Mouse (Mus musculus) T-helper 17 cell (primary cell): ENCODE measurements around the gene Mrpl24.
"Not testable (repeated sequence)": the region's sequence is repeated elsewhere in the genome, so short reads cannot be mapped to it uniquely, and the experiment has no call there.

Experiments used
- in situ Hi-C, 2 experiments: fragments of 300-600 bp; cut with MboI, MseI; formaldehyde crosslinking; loops; 1 replicate in 1 of 2; 2 replicates in 1 of 2; pipeline ENCODE4 v1.15.1; 2025; ENCODE audit warnings: high pct_unique_total_duplicates in 2 of 2

Gene Mrpl24

DNA sequence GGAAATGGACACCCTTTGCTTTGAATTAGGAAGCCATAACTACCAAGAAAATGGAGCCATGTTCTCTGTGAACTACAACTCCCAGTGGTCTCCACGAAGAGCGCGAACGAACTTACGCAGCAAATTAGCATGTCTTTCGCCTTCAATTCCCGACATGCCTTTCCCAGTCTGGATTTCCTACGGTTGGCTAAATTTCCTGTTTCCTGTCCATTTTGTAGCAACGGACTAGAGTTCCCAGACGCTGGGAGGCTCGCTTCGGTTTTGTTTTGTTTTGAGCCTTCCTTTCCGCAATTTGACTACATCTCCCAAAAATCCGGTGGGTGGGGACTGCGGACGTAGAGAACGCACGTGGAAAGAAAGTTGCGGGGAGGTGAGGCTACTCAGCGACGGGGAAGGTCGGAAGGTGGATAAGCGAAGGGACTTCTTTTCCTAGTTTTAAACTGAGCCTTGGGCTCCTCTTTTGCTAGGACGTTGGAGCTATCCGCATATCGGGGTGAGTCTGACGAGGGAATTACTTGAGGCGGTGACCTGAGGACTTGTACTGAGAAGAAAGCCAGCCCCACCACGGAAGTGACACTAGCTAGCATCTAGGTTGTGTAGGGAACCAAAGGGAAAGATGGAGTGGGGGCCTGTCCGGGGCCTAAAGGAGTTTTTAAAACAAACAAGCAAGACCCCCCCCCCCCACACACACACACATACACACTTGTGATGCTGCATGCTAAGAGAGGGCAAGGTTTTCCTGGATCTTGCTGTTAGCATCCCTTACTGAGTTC, at the start of gene Mrpl24:
Gene Mrpl24, plus strand, starts transcription at position 171 of the 773 bp plus-strand sequence.
- in situ Hi-C loops = no loop called here

GRCm38 (mm10) chr3:87877730-87878129, 41.6 kb upstream of the Mrpl24 start:
- in situ Hi-C loops = no loop called here

- in situ Hi-C loops = no loop called here
Measured at GRCm38 (mm10) chr3:87884291-87884690, 35.0 kb upstream of the Mrpl24 start.

- in situ Hi-C loops = no loop called here
Measured at GRCm38 (mm10) chr3:87884708-87885251, 34.5 kb upstream of the Mrpl24 start.

DNA sequence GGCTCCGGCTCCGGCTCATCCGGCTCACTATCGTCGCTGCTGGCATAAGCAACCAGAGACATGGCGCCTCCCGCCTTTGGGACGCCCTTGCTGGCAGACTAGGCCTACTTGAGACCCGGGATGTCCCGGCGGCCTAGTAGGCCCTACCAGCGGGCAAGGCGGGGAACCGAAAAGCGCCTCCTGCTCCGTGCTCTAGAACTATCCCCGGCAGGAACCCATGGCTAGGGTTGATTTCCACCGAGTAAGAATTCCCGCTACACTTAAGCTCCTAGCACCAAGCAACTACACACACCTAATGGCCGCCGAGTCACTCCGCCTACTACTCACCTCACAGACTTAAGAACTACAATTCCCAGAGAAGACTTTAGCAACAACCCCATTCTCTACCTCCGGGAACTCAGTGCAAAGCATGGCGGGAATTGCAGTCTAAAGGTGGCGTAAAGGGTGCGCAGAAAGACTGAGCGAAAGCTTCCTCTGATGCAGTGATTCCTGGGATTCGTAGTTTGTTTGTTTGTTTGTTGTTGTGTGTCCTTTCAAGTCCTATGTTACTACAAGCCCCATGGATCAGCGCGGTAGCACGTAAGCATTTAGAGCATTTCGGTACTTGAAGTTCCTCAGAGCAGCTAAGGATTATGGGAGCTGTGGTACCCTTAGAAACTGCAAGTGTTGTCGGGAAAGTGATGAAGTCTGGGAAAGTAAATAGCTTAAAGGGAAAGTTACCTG, 33.9 kb upstream of the Mrpl24 start, which contains the start of gene Prcc:
Gene Prcc, minus strand, starts transcription at position 328 of the 723 bp plus-strand sequence.
- in situ Hi-C loops = no loop called here

DNA sequence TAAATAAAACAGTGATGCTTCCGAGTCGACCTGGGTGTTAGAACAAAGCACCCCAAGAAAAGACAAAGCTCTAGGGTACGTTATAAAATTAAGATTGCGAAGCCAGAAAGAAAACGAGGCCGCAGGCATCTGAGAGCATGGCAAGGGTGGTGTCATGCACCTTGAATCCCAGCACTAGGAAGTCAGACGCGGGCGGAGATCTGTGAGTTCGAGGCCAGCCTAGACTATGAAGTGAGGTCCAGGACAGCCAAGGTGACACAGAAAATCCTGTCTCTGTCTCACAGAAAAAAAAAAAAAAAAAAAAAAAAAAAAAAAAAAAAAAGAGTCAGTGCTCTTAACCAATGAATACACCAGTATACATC, 33.3 kb upstream of the Mrpl24 start:
- in situ Hi-C loops = no loop called here

DNA sequence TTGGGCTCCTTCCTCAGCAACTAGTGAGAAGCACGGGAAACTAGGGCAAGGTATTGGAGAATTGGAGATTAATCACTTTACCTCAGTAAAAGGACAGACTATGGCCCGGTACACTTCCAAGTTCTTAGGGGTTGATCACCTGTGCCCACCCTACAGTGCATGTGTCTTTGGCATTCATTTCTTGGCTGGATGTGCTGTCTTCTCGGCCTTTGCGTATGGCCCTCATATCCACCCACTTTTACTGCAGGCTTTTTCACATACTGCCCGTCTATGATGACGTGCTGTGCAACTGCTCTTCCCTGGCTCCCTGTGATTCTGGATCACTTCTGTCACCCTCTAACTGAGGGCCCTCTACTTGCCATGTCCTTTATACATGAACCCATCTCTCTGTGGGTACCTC, 32.9 kb upstream of the Mrpl24 start:
- in situ Hi-C loops = no loop called here

- in situ Hi-C loops = not testable (repeated sequence)
Measured at GRCm38 (mm10) chr3:87887400-87887799, 31.9 kb upstream of the Mrpl24 start.

DNA sequence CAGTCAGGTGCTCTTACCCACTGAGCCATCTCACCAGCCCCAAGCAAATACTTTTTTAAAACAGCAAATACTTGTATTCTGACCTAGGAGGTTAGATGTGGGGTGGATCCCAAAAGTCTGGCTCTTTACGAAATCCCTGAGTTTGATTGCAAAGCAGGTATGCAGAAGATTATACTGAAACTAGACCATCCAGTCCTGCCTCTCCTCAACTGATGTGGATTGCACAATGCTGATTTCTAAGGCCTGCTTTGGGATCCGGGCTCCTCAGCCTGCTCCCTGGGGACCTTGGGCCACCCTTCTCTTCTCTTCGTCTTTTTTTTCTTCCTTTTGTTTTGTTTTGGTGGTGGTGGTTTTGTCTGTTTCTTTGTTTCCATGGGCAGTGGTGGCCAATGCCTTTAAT, 27.8 kb upstream of the Mrpl24 start:
- in situ Hi-C loops = loop anchor here in 1 of 2 experiments (5.0 kb wide), 1 partner anchor 36 kb away; no protein-coding TSS in a partner anchor

GRCm38 (mm10) chr3:87893367-87893905, 25.9 kb upstream of the Mrpl24 start:
- in situ Hi-C loops = loop anchor here in 1 of 2 experiments (5.0 kb wide), 1 partner anchor 34 kb away; no protein-coding TSS in a partner anchor

DNA sequence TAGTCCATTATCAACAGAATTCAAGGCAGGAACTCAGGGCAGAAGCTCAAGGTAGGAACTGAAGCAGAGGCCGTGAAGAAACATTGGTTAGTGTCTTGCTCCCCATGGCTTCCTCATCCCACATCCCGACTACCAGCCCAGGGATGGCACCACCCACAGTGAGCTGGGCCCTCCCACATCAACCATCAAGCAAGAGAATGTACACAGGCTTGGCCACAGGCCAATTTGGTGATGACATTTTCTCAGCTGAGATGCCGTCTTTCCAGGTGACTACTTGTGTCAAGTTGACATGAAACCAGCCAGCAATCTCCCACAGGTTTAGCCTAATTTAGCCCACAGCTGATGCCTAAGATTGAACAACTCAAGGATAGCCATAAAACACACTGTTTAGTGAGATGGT, 20.0 kb upstream of the Mrpl24 start:
- in situ Hi-C loops = no loop called here

DNA sequence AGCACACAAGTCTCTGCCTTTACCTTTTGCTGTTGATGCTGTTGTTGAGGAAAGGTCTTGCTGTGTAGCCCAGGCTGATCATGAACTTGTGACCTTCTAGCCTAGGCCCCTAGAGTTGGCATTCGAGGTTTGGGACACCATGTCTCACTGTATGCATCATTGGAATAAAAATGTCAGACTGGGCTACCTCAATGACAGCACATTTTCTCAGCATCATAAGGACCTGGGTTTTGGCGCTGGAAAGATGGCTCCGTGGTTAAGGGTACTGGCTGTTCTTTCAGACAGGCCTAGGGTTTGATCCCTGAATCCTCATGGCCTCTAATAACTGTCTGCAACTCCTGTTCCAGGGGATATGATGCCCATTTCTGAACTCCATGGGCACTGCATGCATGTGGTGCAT, 19.5 kb upstream of the Mrpl24 start:
- in situ Hi-C loops = no loop called here

DNA sequence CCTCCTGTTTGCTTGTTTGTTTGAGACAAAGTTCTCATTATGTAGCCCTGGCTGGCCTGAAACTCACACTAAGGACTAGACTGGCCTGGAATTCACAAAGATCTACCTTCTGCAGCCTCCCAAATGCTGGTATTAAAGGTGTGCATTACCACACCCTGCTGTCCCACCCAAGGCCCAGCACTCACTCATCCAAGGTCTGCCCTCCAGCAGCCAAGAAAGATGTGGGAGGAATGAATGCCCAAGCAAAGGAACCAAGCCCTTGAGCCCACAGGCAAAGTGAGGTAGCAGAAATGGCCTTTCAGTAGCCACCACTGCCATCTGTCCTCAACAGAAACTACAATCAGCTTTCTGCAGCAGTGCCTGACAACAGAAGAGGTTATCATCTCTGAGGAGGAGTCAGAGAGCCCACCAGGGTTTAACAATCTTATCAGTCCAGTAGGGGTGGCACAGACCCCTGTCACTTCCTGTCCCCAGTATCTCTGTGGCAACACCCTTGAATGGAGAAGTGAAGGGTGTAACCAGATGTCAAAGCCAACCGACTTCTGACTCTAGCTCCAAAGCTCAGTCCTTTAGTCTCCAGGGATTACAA, 18.2 kb upstream of the Mrpl24 start:
- in situ Hi-C loops = no loop called here

DNA sequence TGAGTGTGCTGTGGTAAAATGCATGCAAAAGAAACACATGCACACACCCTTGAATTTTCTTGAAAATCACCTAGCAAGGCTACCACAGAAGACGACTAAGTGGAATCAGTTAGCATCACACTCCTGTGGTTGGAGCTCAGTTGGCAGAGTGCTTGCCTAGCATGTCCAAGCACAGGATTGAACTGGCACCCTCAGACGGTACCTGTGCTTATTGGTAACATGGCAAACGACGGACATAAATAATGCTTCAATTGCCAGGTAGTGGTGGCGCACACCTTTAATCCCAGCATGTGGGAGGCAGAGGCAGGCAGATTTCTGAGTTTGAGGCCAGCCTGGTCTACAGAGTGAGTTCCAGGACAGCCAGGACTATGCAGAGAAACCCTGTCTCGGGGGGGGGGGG, 17.3 kb upstream of the Mrpl24 start:
- in situ Hi-C loops = not testable (repeated sequence)

DNA sequence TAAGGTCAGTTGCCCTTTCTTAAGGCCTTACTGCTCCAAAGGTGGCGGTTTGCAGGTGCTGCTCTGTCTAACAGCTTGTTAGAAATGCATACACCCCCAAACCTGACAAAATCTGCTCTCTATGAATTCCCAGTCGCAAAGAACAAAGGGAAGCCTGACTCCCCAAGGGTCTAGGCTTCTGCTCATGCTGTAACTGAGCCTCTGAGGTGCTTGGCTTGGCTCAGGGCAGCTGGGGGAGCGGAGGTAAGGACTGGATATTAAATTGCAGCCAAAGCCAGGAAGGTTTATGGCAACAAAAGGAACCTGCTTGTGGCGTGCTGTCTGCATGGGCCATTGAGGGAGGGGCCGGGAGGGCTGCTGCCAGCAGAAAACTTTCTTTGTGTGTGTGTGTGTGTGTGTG, 15.5 kb upstream of the Mrpl24 start:
- in situ Hi-C loops = no loop called here

DNA sequence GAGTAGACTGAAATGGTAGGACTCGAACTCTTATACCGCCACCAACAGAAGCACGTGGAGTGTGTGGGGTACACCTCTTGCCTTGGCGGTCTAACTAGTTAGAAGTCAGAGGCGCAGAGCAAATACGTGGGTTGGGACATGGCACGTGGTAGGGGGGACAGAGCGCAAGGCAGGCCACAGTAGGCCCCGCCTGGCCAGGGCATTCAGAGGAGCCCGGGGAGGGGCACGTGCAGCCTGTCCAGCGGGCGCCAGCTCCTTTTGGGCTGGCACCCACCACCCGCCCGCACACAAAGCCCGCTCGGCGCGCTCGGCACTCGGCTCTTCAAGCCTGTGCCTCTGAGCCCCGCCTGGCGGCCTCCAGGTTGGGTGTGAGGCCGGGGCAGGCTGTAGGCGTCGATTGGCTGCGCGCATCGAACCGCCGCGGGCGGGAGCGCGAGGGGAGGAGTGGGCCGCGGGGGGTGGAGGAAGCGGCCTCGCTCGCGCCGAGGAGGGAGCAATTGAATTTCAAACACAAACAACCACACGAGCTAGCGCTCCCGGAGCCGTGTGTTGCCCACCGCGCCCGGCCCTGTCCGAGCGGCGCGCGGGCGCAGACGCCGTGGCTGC, 13.3 kb upstream of the Mrpl24 start, which contains the start of gene Hdgf:
Gene Hdgf, plus strand, starts transcription at position 442 of the 606 bp plus-strand sequence.
- in situ Hi-C loops = no loop called here

DNA sequence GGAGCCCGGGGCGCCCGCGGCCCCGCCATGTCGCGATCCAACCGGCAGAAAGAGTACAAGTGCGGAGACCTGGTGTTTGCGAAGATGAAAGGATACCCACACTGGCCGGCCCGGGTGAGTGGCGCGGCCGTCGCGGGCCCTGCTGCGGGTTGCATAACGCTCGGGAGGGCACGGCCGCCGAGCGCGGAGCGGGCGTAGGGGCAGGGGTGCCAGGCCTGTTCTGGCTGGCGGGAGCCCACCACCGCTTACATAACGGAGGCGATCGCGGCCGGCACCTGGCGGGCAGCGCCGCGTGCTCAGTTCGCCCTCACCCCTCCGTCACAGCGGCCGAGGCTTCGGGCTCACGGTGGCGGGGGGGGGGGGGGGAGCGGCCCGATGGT, 12.7 kb upstream of the Mrpl24 start:
- in situ Hi-C loops = no loop called here

DNA sequence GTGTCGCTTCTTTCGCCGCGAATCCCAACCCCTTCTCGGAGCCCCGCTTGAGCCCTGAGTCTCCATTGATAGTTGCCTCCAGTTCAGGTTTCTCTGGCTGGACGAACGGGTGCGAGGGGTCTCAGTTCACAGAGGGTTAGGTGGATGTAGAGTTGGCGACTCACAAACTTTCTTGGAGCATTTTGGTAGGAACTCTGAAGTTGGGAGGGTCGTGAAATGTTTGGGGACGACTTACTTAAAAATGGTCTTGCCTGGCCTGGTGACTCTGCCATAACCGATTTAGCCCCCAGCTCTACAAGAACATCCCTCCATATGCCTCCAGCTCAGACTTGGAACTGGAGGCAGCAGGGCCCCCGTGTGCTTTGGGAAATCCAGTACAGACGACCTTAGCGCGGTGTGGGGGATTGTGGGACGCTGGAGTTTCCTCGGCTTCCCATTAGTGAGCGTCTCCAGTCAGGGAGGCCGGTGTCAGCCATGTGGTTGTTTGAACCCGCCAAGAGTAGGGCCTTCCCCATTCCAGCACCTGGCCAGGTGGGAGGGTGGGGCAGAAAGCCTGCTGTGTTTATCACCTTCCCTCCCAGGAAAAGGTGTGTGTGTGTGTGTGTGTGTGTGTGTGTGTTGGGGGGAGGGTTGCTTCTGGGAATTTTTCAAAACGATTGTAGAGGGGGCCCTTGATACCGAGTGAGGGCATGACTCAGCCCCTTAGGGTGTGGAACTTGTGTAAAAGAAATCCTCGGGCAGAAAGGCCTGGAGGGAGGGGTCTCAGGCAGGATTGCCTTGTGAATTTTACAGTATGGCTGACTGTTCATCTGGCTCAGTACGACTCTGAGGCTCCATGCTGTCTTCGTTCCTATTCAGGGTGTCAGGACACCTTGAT, 12.1 kb upstream of the Mrpl24 start:
- in situ Hi-C loops = no loop called here

- in situ Hi-C loops = no loop called here
Measured at GRCm38 (mm10) chr3:87907906-87908305, 11.4 kb upstream of the Mrpl24 start.

DNA sequence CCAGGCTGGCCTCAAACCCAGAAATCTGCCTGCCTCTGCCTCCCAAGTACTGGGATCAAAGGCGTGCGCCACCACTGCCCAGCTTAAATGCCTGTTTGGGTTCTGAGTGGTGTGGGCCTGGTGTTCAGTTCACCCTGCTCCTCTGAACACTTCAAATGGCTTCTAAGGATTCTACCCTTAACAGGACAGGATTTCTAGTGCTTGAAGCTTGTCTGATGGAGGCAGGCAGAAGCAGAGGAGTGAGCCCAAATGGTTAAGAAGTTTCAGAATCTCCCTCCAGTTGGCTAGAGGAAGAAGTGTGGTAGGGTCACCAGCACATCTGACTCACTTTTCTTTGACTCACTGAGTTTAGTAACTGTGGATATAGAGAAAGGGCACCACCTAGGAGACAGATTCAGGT, 9.9 kb upstream of the Mrpl24 start:
- in situ Hi-C loops = no loop called here
